9 mouse cellular contexts compared by ENCODE assay signal in genomic region chr6:18819343-18819742, GRCm38 (mm10). TPM values are rescaled to one million over a fixed set of nuclear protein-coding genes. Genes with fewer than 3 reads are reported as not detected.
DNase-seq lines count a peak whose midpoint lies in the region; ATAC-seq and TF ChIP-seq lines count a peak whose summit lies in the region.
"Had no signal": no experiment of that assay in that cellular context is flagged by ENCODE, and none has a peak within 500 bp of the region (broad histone marks: within the 10 kb centered on the region; RNA-seq: fewer than 3 reads in every experiment).

No protein-coding gene starts in this region.

- no peaks in the 10 kb centered on the region for H3K36me3 ChIP-seq in forebrain, embryonic 12.5 days (replicated peaks)
- no peaks in the 10 kb centered on the region for H3K36me3 ChIP-seq in limb, embryonic 10.5 days
- H3K36me3 ChIP-seq: limb, embryonic 12.5 days had no signal

- no peaks in the 10 kb centered on the region for H3K4me1 ChIP-seq in forebrain, embryonic 12.5 days
- H3K4me1 ChIP-seq in limb, embryonic 10.5 days = no peaks in the 10 kb centered on the region; the same call in 1 of the 2 replicates
- H3K4me1 ChIP-seq: limb, embryonic 12.5 days had no signal

- no peak overlapping the region for H3K4me2 ChIP-seq in forebrain, embryonic 12.5 days
- H3K4me2 ChIP-seq: limb, embryonic 12.5 days had no signal

- DNase-seq in gastrocnemius, adult 2 months = peak; percentile 35
- no peak for DNase-seq in gastrocnemius, postnatal 25 days
- peak; percentile 55 for DNase-seq in CD4-positive, CD25-positive, alpha-beta regulatory T cell, adult 2 months (ENCODE audit: low read depth, low spot score)
- peak; percentile 86 for DNase-seq in brain, adult 2 months (ENCODE audit: low read depth, low spot score)
- peak; percentile 32 to 68 for DNase-seq in kidney, adult 8-10 months
- peak; percentile 42 for DNase-seq in limb, embryonic 10.5 days (ENCODE audit: low spot score)
- peak; percentile 76 for DNase-seq in right cerebral cortex, adult 18-20 months

- intact Hi-C loops in gastrocnemius, adult 2 months (cut with DNase I) = loop anchor here (10.0 kb wide), 1 partner anchor 415 kb away; no protein-coding TSS in a partner anchor

- ATAC-seq in forebrain, embryonic 12.5 days (ENCODE audit: low FRiP score) = peak; percentile 68

- no peak overlapping the region for H3K4me3 ChIP-seq in gastrocnemius, adult 2 months
- no peak overlapping the region for H3K4me3 ChIP-seq in forebrain, embryonic 12.5 days (replicated peaks)
- H3K4me3 ChIP-seq in limb, embryonic 10.5 days = no peak overlapping the region
- H3K4me3 ChIP-seq: limb, embryonic 12.5 days had no signal

- no peak overlapping the region for H3K9ac ChIP-seq in forebrain, embryonic 12.5 days
- H3K9ac ChIP-seq: limb, embryonic 12.5 days had no signal

- TF ChIP-seq CTCF in gastrocnemius, adult 2 months (IDR thresholded peaks at IDR 0.05) = peak; percentile 69

- no peak overlapping the region for H3K27ac ChIP-seq in gastrocnemius, adult 2 months
- H3K27ac ChIP-seq in forebrain, embryonic 12.5 days = no peak overlapping the region
- no peak overlapping the region for H3K27ac ChIP-seq in limb, embryonic 10.5 days
- H3K27ac ChIP-seq: limb, embryonic 12.5 days had no signal

- H3K9me3 ChIP-seq in forebrain, embryonic 12.5 days = no peaks in the 10 kb centered on the region
- no peaks in the 10 kb centered on the region for H3K9me3 ChIP-seq in limb, embryonic 10.5 days (replicated peaks)
- H3K9me3 ChIP-seq: limb, embryonic 12.5 days had no signal

- no peaks in the 10 kb centered on the region for H3K27me3 ChIP-seq in forebrain, embryonic 12.5 days
- H3K27me3 ChIP-seq in limb, embryonic 10.5 days (ENCODE audit: low read depth, poor library complexity, severe bottlenecking) = no peaks in the 10 kb centered on the region
- H3K27me3 ChIP-seq: limb, embryonic 12.5 days had no signal

- 15% methylated on average over 4 of the region's 4 CpGs for WGBS in forebrain, embryonic 12.5 days
- WGBS in limb, embryonic 10.5 days = 18% methylated on average over 4 of the region's 4 CpGs

RNA-seq across cellular contexts. Expression of gene Lsm8, which starts 29.0 kb away (rescaled TPM):
- total RNA-seq in gastrocnemius, adult 2 months (2021) = 10 to 100 TPM in 1 of 2 experiments, 1 to 10 TPM in 1; 9.8 to 10.6 TPM
- 10 to 100 TPM; 11.2 to 12.8 TPM for total RNA-seq in gastrocnemius, postnatal 25 days (2021)
- polyA plus RNA-seq in forebrain, embryonic 12.5 days (2016; fragmentation: Nextera tagmentation; extraction: Ambion mirVana) = 230 and 232 TPM in 2 replicates
- polyA plus RNA-seq in limb, embryonic 10.5 days (2016; fragmentation: Nextera tagmentation; extraction: Ambion mirVana) = 274 and 284 TPM in 2 replicates

RNA-seq across cellular contexts. Expression of gene Ankrd7, which starts 46.8 kb away (rescaled TPM):
- not detected for total RNA-seq in gastrocnemius, adult 2 months (2021)
- total RNA-seq in gastrocnemius, postnatal 25 days (2021) = not detected
- 0.27 and 0.35 TPM in 2 replicates for polyA plus RNA-seq in forebrain, embryonic 12.5 days (2016; fragmentation: Nextera tagmentation; extraction: Ambion mirVana)
- polyA plus RNA-seq in limb, embryonic 10.5 days (2016; fragmentation: Nextera tagmentation; extraction: Ambion mirVana) = 0.38 and 0.44 TPM in 2 replicates
